Mouse (Mus musculus) gastrocnemius, postnatal 36 days (tissue): ENCODE data around the gene Stx8. TPM values are rescaled to one million over a fixed set of nuclear protein-coding genes. Genes with fewer than 3 reads are reported as not detected.

Experiments used
- DNase-seq, 2 experiments: peaks; one replicate each; pipeline ENCODE4 v3.0.0; 2022
- intact Hi-C: fragments of 180-260 bp; cut with DNase I; formaldehyde crosslinking; loops from one replicate; pipeline ENCODE4 v1.15.1; 2025
- total RNA-seq, 2 experiments: library from RNA; stranded (reverse); gene quantifications; 2 replicates each; pipeline ENCODE4 v1.2.3; 2021

Gene Stx8
- total RNA-seq, 2 experiments from 2014 or later: 23.3 to 29.4 TPM

DNA sequence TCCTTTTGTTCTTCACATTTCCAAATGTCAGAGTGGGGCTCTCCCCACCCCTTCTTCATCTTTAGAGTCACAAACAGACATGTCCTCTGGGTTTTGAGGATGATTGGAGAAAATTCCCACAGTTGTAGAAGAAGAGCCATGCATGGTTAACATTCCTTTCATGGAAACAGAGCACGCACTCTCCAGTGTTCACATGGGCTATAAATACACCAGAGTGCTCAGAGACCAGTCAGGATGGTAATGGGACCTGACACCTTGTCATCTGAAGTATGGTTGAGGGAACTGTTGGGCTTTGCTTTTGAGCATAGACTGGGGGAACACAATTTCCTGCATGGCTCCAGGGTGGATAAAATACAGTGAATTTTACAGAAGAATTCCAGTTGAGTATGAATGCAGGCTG lies 6.6 kb downstream of the Stx8 start:
- intact Hi-C loops: no loop called here
- DNase-seq: no peak

DNA sequence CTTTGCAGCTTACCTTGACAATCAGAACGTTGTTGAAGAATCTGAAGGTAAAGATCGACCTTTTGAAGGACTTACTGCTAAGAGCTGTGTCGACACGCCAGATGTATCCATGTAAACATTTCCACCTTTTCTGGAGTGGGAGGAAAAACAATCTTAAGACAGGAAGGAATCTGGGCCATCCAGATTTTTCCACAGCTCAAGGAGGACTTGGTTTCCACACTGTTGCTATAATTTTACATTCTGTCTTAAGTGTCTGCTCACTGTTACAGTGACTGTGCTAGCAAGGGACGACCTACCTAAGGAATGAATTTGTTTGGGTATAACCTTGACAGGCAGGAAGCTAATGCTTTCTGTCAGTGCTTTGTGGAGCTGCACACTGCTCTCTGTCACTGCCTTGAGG lies 7.2 kb downstream of the Stx8 start:
- no peak for DNase-seq
- intact Hi-C loops: no loop called here

DNA sequence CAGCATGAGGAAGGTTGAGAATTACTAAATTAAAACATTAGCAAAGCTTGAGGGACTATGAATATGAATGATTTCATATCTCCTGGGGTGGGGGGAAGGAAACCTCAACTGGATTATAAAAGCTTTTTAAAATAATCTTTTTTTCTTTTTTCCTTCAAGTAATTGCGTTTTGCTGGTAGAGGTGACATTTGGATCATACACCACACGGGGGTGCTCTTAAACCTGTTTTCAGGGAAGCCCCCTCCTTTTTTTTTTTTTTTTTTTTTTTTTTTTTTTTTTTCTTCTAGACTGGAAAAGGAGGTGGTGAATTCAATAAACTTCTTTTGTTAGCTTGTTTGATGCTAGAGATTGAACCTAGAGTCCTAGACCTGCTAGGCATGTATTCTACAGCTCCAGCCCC lies 9.3 kb downstream of the Stx8 start:
- no peak for DNase-seq
- intact Hi-C loops: no loop called here

- DNase-seq: no peak
- intact Hi-C loops: no loop called here
Measured at GRCm38 (mm10) chr11:67983564-67983963, 17.6 kb downstream of the Stx8 start.

GRCm38 (mm10) chr11:67991240-67991639 lies 25.2 kb downstream of the Stx8 start:
- intact Hi-C loops: no loop called here
- no peak for DNase-seq

DNA sequence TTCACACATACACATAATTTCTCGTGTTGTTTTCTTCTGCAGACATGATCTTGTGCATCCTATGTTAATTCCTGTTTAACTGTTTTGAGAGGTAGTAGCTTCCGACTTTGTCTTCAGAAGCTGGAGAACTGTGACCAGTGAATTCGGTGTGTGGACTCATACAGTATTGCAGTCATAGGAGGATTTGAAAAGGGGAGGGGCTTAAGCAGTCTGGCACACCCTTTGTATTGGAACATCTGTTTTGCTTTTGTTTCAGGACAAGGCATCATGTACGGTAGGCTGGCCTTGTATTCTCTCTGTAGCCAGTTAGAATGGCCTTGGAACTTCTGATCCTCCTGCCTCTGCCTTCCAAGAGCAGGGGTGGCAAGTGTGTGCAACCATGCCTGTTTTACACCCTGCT lies 30.0 kb downstream of the Stx8 start:
- DNase-seq: no peak
- intact Hi-C loops: no loop called here

DNA sequence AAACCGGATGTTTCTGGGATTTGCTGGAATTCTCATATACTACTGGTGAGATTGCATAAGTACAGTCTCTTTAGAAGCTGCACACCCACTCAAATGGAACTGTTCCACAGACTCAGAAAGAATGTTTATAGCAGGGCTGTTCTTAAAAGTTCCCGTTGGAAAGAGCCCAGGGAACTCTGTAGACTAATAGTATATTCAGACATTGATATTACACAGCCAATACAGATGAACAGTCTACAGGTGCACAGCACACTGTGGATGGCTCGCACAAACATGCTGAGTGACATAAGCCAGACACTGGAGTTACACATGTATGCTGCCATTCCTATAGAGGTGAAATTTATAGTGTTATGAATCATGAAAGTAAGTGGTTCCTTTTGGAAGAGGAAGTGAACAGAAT lies 32.9 kb downstream of the Stx8 start:
- intact Hi-C loops: no loop called here
- DNase-seq: no peak

GRCm38 (mm10) chr11:67999629-68000028 lies 33.6 kb downstream of the Stx8 start:
- DNase-seq: no peak
- intact Hi-C loops: no loop called here

GRCm38 (mm10) chr11:68004191-68004590 lies 38.2 kb downstream of the Stx8 start:
- peak; percentile 52 to 58 for DNase-seq
- intact Hi-C loops: no loop called here

GRCm38 (mm10) chr11:68006216-68006789 lies 40.3 kb downstream of the Stx8 start:
- intact Hi-C loops: no loop called here
- no peak for DNase-seq

DNA sequence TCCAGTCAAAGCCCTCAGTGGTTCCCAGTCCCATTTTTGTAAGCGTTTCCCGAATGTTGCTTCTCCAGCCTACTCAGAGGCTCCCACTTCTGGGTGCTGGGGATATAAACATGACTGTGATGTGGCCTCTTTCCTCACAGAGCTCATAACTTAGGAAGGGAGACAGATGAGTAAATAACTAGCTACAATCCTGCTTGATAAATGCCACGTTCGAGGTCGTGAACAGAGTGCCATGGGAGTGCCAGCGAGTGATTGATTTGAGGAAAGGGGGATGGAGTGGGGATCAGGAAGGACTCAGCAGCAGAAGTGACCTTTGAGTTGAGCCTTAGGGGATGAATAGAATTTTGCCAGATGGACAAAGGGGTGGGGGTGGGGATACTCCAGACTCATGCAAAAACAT lies 41.7 kb downstream of the Stx8 start:
- DNase-seq: no peak
- intact Hi-C loops: no loop called here

- no peak for DNase-seq
- intact Hi-C loops: no loop called here
Measured at GRCm38 (mm10) chr11:68009377-68009776, 43.4 kb downstream of the Stx8 start.

- no peak for DNase-seq
- intact Hi-C loops: no loop called here
Measured at GRCm38 (mm10) chr11:68012207-68012606, 46.2 kb downstream of the Stx8 start.

DNA sequence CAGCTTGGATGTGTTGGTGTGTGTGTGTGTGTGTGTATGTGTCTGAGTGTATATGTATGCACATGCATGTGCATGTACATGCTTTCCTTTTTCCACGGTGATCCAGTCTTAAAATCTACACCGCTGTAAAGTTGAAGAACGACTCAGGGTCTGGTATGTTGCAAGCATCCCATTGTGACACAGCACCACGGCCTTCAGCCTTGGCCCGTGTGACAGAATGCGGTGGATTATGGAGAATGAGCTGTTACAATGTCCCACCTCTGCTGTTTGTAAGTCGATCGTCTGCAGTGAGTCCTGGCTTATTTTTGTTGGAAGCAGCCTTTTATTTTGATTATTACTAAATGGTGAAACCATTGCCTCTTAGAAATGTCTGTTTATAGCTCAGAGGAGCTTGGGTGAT lies 52.2 kb downstream of the Stx8 start:
- intact Hi-C loops: no loop called here
- DNase-seq: no peak

DNA sequence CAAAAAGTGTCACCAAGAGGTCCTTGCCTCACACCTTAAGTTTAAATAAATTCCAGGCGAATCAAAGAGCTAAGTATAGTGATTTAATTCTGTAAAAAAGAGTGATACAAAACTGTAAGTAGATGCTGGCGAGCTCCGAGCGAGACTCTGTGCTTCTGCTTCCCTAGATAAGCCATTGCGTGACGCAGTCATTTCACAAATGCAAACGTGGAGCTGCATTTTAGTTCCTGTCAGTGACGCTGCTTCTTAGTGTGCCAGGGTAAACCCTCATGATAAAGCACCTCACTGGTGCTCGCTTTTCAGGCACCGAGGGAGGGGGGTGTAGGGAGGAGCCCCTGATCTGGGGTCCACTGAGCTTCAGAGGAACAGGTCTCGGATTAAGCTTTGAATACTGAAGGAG lies 53.2 kb downstream of the Stx8 start:
- DNase-seq: no peak
- intact Hi-C loops: no loop called here

GRCm38 (mm10) chr11:68021976-68022375 lies 56.0 kb downstream of the Stx8 start:
- no peak for DNase-seq
- intact Hi-C loops: no loop called here

DNA sequence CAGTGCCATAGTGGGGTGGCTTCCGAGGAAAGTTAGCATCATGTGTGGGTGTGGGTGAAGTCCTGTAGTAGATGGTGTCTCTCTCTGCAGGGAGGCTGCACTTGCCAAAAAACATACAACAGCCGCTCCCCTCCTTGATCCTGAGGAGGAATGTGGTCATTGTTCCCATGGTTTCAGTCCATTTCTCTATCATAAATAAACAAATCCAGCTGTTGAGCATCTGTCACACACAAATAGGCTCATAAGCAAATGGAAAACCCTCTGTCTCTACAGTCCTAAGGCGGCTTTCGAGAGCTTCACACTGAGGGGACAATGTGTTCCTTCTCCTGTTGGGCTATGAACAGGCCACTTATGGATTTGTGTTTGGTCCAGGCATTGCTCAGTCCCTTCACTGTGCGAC lies 56.9 kb downstream of the Stx8 start:
- intact Hi-C loops: no loop called here
- no peak for DNase-seq

- DNase-seq: no peak
- intact Hi-C loops: no loop called here
Measured at GRCm38 (mm10) chr11:68023811-68024369, 57.9 kb downstream of the Stx8 start.

- no peak for DNase-seq
- intact Hi-C loops: no loop called here
Measured at GRCm38 (mm10) chr11:68026590-68026989, 60.6 kb downstream of the Stx8 start.

GRCm38 (mm10) chr11:68029079-68029478 lies 63.1 kb downstream of the Stx8 start:
- no peak for DNase-seq
- intact Hi-C loops: no loop called here

GRCm38 (mm10) chr11:68029871-68030270 lies 63.9 kb downstream of the Stx8 start:
- intact Hi-C loops: no loop called here
- no peak for DNase-seq

GRCm38 (mm10) chr11:68030771-68031170 lies 64.8 kb downstream of the Stx8 start:
- DNase-seq: peak; percentile 43 to 54
- intact Hi-C loops: no loop called here

GRCm38 (mm10) chr11:68032448-68032847 lies 66.5 kb downstream of the Stx8 start:
- no peak for DNase-seq
- intact Hi-C loops: no loop called here
